Mouse (Mus musculus) liver, postnatal 0 days (tissue): ENCODE measurements around the gene Ccdc162.

ENCODE experiments used
- CTCF ChIP-seq: sonication (generic); IDR thresholded peaks from 2 replicates; pipeline ENCODE4 v1.5.1; 2016; ENCODE audit warnings: antibody characterized with exemption, low read depth
- EP300 ChIP-seq: IDR thresholded peaks from 2 replicates; pipeline ENCODE4 v1.6.1; 2016; ENCODE audit warnings: antibody characterized with exemption, low read depth, mild to moderate bottlenecking

DNA sequence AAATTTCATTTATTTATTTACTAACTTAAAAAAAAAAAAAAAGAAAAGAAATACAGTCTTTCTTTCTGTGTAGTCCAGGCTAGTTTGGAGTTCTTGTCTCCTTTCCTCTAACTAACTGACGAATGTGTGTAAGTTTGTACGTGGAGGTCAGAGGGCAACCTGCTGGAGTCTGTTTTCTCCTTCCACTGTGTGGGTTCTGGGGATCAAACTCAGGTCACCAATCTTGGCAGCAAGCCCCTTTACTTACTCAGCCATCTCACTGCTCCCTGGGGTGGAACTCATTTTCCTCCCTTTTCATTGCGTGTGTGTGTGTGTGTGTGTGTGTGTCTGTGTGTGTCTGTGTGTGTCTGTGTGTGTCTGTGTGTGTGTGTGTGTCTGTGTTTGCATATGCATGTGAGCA lies 148.1 kb downstream of the Ccdc162 start:
- no peak for TF ChIP-seq EP300
- TF ChIP-seq CTCF: no peak
